Mouse (Mus musculus): ENCODE data around the gene Borcs6. TPM values are rescaled to one million over a fixed set of nuclear protein-coding genes. Genes with fewer than 3 reads are reported as not detected.
"Not testable (repeated sequence)": the region's sequence is repeated elsewhere in the genome, so short reads cannot be mapped to it uniquely, and the experiment has no call there.

Borcs6 gene
- 9.5 and 9.6 TPM in 2 replicates for polyA plus RNA-seq (2015; fragmentation: Nextera tagmentation; extraction: Ambion mirVana)

GRCm38 (mm10) chr11:69059357-69059974 is at the start of gene Borcs6:
Gene Borcs6, plus strand, starts transcription at chr11:69059717.
- peak within 1 kb of the TSS; percentile 88 for H3K9ac ChIP-seq
- no peaks in the 10 kb centered on the region for H3K36me3 ChIP-seq
- H3K4me3 ChIP-seq: peak within 1 kb of the TSS; percentile 90
- peak within 1 kb of the TSS; percentile 86 for H3K27ac ChIP-seq
- no peaks in the 10 kb centered on the region for H3K27me3 ChIP-seq
- peaks cover 30% of the 10 kb centered on the region for H3K4me1 ChIP-seq
- WGBS: under 1% methylated on average over 57 of the region's 64 CpGs
- ATAC-seq (ENCODE audit: low FRiP score, low read depth): peak; percentile 93
- no peaks in the 10 kb centered on the region for H3K9me3 ChIP-seq
- peak within 1 kb of the TSS; percentile 95 for H3K4me2 ChIP-seq (replicated peaks)

DNA sequence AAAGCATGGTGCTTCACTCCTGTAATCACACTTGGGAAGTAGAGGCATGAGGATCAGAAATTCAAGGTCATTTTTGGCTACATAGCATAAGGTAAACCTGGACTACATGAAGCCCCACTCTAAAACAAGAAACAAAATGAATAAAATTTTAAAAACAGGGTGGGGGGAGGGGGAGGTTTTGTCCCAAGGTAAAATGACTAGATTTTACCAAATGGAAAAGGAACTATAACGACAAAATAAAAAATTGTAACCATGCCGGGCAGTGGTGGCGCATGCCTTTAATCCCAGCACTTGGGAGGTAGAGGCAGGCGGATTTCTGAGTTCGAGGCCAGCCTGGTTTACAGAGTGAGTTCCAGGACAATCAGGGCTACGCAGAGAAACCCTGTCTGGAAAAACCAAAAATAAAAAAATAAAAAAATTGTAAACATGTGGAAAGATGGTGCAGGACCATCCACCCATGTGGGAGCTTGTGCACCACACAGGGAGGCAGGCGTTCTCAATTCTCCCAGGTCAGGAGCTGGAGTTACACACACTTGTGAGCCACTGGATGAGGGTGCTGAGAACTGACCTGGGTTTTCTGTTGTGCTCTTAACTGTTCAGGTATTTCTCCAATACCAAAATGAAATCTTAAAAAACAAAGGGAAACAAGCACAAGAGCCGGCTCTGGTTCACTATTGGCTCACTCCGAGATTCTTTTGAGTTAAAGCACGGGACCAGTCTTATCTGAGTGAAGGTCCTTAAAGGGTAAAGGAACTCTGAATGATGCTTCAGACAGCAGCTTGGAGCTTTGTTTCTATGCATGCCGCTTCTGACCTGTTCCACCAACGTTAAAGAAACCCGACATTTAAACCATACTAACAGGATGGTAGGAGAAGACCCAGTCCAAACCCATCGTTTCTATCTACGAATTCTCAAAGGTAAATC is 48.9 kb upstream of the Borcs6 start:
- ATAC-seq (ENCODE audit: low FRiP score, low read depth): no peak
- peaks cover 22% of the 10 kb centered on the region for H3K4me1 ChIP-seq
- no peak overlapping the region for H3K9ac ChIP-seq
- peak overlapping the region; percentile 62; the same call in 1 of the 2 replicates for H3K4me3 ChIP-seq
- WGBS: 89% methylated on average over 15 of the region's 15 CpGs
- H3K27me3 ChIP-seq: no peaks in the 10 kb centered on the region
- no peak overlapping the region for H3K27ac ChIP-seq
- H3K9me3 ChIP-seq: no peaks in the 10 kb centered on the region
- H3K36me3 ChIP-seq: no peaks in the 10 kb centered on the region
- H3K4me2 ChIP-seq (replicated peaks): peak overlapping the region; percentile 84; the same call in 1 of the 2 replicates

- not testable (repeated sequence) for H3K27ac ChIP-seq; ATAC-seq (ENCODE audit: low FRiP score, low read depth); H3K9me3 ChIP-seq; H3K36me3 ChIP-seq; H3K27me3 ChIP-seq
- H3K4me1 ChIP-seq: peaks cover 23% of the 10 kb centered on the region
- 66% methylated on average over 2 of the region's 2 CpGs for WGBS
- 0 out of 2 replicates have a peak overlapping the region, but pooled peaks have one; percentile 72 for H3K9ac ChIP-seq
- peak overlapping the region; percentile 62 for H3K4me3 ChIP-seq
- peak overlapping the region; percentile 84 for H3K4me2 ChIP-seq (replicated peaks)
Measured at GRCm38 (mm10) chr11:69011445-69011844, 48.1 kb upstream of the Borcs6 start.

GRCm38 (mm10) chr11:69012071-69012601 is 47.4 kb upstream of the Borcs6 start:
- peak overlapping the region; percentile 84 for H3K4me2 ChIP-seq (replicated peaks)
- no peaks in the 10 kb centered on the region for H3K36me3 ChIP-seq
- peak overlapping the region; percentile 72 for H3K9ac ChIP-seq
- peaks cover 27% of the 10 kb centered on the region for H3K4me1 ChIP-seq
- H3K27ac ChIP-seq: peak overlapping the region; percentile 70
- no peaks in the 10 kb centered on the region for H3K9me3 ChIP-seq
- peak overlapping the region; percentile 62 for H3K4me3 ChIP-seq
- H3K27me3 ChIP-seq: no peaks in the 10 kb centered on the region
- peak; percentile 57; the same call in 1 of the 2 replicates for ATAC-seq (ENCODE audit: low FRiP score, low read depth)
- 2% methylated on average over 18 of the region's 18 CpGs for WGBS

DNA sequence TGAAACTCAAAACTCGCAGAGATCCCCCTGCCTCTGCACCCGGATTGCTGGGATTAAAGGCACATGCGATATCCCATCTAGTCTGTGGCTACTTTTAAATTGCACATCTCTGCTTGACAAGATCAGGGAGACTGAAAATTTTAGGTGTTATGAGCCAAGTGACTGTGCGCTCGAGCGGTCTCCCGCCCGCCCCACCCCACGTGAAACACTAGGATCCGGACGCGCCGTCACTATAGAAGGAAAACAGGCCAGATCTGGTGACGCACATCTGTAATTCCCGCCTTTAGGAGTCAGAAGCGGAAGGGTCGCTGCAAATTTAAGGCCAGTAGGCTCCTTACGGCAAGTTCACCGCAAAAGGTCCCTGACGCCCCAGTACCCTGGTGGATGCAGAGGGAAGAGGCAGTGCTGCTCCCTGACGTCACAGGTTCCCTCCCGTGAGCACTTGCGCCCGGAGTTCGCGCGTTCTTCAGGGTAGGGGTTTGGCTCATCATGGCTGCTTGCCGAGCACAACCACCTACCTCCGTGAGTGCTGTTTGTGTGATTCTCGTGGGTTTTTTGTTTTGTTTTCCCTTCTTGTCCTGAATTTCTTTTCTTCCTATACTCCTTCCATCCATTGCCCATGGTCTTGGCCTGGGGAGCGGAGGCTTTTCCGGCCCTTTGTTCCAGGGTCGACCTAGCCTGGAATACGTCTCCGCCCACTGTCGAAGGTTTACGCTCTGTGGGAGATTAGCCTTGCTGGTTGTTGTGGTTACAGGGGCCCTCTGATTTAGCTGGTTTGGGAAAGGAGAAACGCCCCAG is 43.7 kb upstream of the Borcs6 start, which contains the start of gene Ctc1:
TSS of gene Ctc1 (plus strand) at position 268 of the 798 bp plus-strand sequence.
- Histone ChIP-seq H3K9me3 (no peaks in the 10 kb centered on the region), H3K9ac (peak within 1 kb of the TSS; percentile 90), H3K27ac (peak within 1 kb of the TSS; percentile 90), H3K36me3 (peaks cover 5% of the 10 kb centered on the region), H3K4me1 (peaks cover 21% of the 10 kb centered on the region), H3K27me3 (no peaks in the 10 kb centered on the region), H3K4me2 (replicated peaks) (peak within 1 kb of the TSS; percentile 81), H3K4me3 (peak within 1 kb of the TSS; percentile 74)
- peak; percentile 95 for ATAC-seq (ENCODE audit: low FRiP score, low read depth)
- 2% methylated on average over 38 of the region's 38 CpGs for WGBS

GRCm38 (mm10) chr11:69016755-69017154 is 42.8 kb upstream of the Borcs6 start:
- Histone ChIP-seq H3K27ac (peak overlapping the region; percentile 90; the same call in 1 of the 2 replicates), H3K4me2 (replicated peaks) (peak overlapping the region; percentile 81), H3K9me3 (no peaks in the 10 kb centered on the region), H3K36me3 (peaks cover 14% of the 10 kb centered on the region), H3K27me3 (no peaks in the 10 kb centered on the region), H3K4me1 (peaks cover 14% of the 10 kb centered on the region), H3K4me3 (peak overlapping the region; percentile 74), H3K9ac (peak overlapping the region; percentile 90)
- no peak for ATAC-seq (ENCODE audit: low FRiP score, low read depth)
- WGBS: 67% methylated on average over 3 of the region's 3 CpGs

GRCm38 (mm10) chr11:69020691-69021090 is 38.8 kb upstream of the Borcs6 start:
- H3K9ac ChIP-seq: no peak overlapping the region
- no peak overlapping the region for H3K4me3 ChIP-seq
- no peaks in the 10 kb centered on the region for H3K9me3 ChIP-seq
- H3K27ac ChIP-seq: no peak overlapping the region
- ATAC-seq (ENCODE audit: low FRiP score, low read depth): no peak
- no peak overlapping the region for H3K4me2 ChIP-seq (replicated peaks)
- peaks cover 53% of the 10 kb centered on the region for H3K36me3 ChIP-seq
- H3K4me1 ChIP-seq: peaks cover 10% of the 10 kb centered on the region
- H3K27me3 ChIP-seq: no peaks in the 10 kb centered on the region

DNA sequence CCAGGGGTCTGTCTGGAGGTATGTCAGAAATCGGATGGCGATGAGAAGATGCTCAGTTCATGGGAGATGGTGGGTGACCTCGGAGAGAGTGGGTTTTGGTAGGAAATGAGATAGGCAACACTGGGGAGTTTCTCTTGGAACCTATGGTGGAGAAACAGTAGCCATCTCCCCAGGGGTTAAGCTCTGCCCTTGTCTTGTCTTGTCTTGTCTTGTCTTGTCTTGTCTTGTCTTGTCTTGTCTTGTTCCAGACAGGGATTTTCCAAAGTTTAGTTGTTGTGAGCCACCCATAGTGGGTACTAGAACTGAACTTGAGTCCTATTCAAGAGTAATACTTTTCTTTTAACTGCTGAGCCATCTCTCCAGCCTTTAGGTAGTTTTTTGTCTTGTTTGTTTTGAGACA is 33.0 kb upstream of the Borcs6 start:
- Histone ChIP-seq H3K4me2 (replicated peaks) (no peak overlapping the region), H3K4me3 (no peak overlapping the region), H3K9me3 (no peaks in the 10 kb centered on the region), H3K36me3 (peaks cover 100% of the 10 kb centered on the region), H3K27ac (no peak overlapping the region), H3K27me3 (no peaks in the 10 kb centered on the region), H3K4me1 (no peaks in the 10 kb centered on the region), H3K9ac (no peak overlapping the region)
- WGBS: 83% methylated on average over 3 of the region's 3 CpGs
- ATAC-seq (ENCODE audit: low FRiP score, low read depth): no peak

DNA sequence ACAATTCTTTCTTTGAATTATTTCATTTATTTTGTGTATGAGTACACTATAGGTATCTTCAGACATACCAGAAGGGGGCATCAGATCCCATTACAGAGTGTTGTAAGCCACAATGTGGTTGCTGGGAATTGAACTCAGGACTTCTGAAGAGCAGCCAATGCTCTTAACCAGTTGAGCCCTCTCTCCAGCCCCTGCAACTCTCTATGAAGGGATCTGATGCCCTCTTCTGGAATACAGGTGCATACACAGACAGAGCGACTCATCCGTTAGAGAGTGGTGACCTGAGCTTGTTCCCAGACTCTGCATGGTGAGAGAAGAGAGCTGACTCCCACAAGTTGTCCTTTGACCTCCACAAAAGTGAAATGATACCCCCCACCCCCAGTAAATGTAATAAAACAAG is 30.7 kb upstream of the Borcs6 start:
- peaks cover 99% of the 10 kb centered on the region for H3K36me3 ChIP-seq

GRCm38 (mm10) chr11:69033552-69033951 is 26.0 kb upstream of the Borcs6 start:
- Histone ChIP-seq H3K9ac (no peak overlapping the region), H3K27ac (no peak overlapping the region), H3K4me1 (peaks cover 15% of the 10 kb centered on the region), H3K4me3 (no peak overlapping the region), H3K9me3 (no peaks in the 10 kb centered on the region), H3K27me3 (no peaks in the 10 kb centered on the region), H3K4me2 (replicated peaks) (no peak overlapping the region), H3K36me3 (peaks cover 75% of the 10 kb centered on the region)
- WGBS: 70% methylated on average over 9 of the region's 9 CpGs
- no peak for ATAC-seq (ENCODE audit: low FRiP score, low read depth)

More for the DNA sequence above, 30.7 kb upstream of the Borcs6 start:
- no peak overlapping the region for H3K4me3 ChIP-seq
- no peak for ATAC-seq (ENCODE audit: low FRiP score, low read depth)
- H3K9me3 ChIP-seq: no peaks in the 10 kb centered on the region
- WGBS: 79% methylated on average over 2 of the region's 2 CpGs
- no peak overlapping the region for H3K9ac ChIP-seq
- H3K27me3 ChIP-seq: no peaks in the 10 kb centered on the region
- no peak overlapping the region for H3K4me2 ChIP-seq (replicated peaks)
- no peak overlapping the region for H3K27ac ChIP-seq
- no peaks in the 10 kb centered on the region for H3K4me1 ChIP-seq

- Histone ChIP-seq H3K9me3 (no peaks in the 10 kb centered on the region), H3K27me3 (no peaks in the 10 kb centered on the region), H3K9ac (no peak overlapping the region), H3K27ac (no peak overlapping the region), H3K4me3 (no peak overlapping the region), H3K4me1 (peaks cover 25% of the 10 kb centered on the region), H3K36me3 (peaks cover 65% of the 10 kb centered on the region), H3K4me2 (replicated peaks) (no peak overlapping the region)
- 91% methylated on average over 3 of the region's 3 CpGs for WGBS
- no peak for ATAC-seq (ENCODE audit: low FRiP score, low read depth)
Measured at GRCm38 (mm10) chr11:69034585-69034984, 24.9 kb upstream of the Borcs6 start.

Measured in limb, embryonic 13.5 days (tissue).